Mouse (Mus musculus): ENCODE measurements around the gene Nop9. TPM values are rescaled to one million over a fixed set of nuclear protein-coding genes. Genes with fewer than 3 reads are reported as not detected.

Nop9 gene
- total RNA-seq, 2 experiments from 2014 or later, result 10.7 to 11.6 TPM

Other genes starting within 250 kb of the Nop9 start
- 100 to 1,000 TPM; 218 to 223 TPM for gene Cpne6, start 235.2 kb upstream of the Nop9 start, total RNA-seq (2021)
- 1 to 10 TPM in 1 of 2 experiments, under 1 TPM in 1; 0.82 to 1.4 TPM for gene Nrl, start 220.7 kb upstream of the Nop9 start, total RNA-seq (2021)
- 10 to 100 TPM; 27.6 to 37.2 TPM for gene Pck2, start 205.4 kb upstream of the Nop9 start, total RNA-seq (2021)
- gene Dcaf11, start 185.7 kb upstream of the Nop9 start, total RNA-seq (2021), result 10 to 100 TPM; 83.6 to 86.8 TPM
- gene A730061H03Rik, start 185.3 kb upstream of the Nop9 start, total RNA-seq (2021), result not detected
- not detected for gene Fitm1, start 170.1 kb upstream of the Nop9 start, total RNA-seq (2021)
- gene Psme1, start 167.6 kb upstream of the Nop9 start, total RNA-seq (2021), result 10 to 100 TPM; 47.2 to 58.6 TPM
- 10 to 100 TPM; 44.7 to 58.2 TPM for gene Emc9, start 160.4 kb upstream of the Nop9 start, total RNA-seq (2021)
- gene Psme2, start 154.6 kb upstream of the Nop9 start, total RNA-seq (2021), result 10 to 100 TPM; 59.6 to 65.7 TPM
- gene Rnf31, start 154.0 kb upstream of the Nop9 start, total RNA-seq (2021), result 10 to 100 TPM; 42.0 to 46.2 TPM
- gene Irf9, start 142.1 kb upstream of the Nop9 start, total RNA-seq (2021), result 10 to 100 TPM; 11.7 to 11.8 TPM
- 1 to 10 TPM; 1.7 to 2.7 TPM for gene Rec8, start 127.7 kb upstream of the Nop9 start, total RNA-seq (2021)
- 100 to 1,000 TPM; 106 to 116 TPM for gene Ipo4, start 109.7 kb upstream of the Nop9 start, total RNA-seq (2021)
- gene Gm49378, start 107.8 kb upstream of the Nop9 start, total RNA-seq (2021), result 1 to 10 TPM; 3.6 to 4.3 TPM
- 10 to 100 TPM; 37.0 to 39.8 TPM for gene Tm9sf1, start 101.9 kb upstream of the Nop9 start, total RNA-seq (2021)
- 1 to 10 TPM in 1 of 2 experiments, under 1 TPM in 1; 0.94 to 1.1 TPM for gene Tssk4, start 95.5 kb upstream of the Nop9 start, total RNA-seq (2021)
- 10 to 100 TPM; 40.1 to 42.2 TPM for gene Mdp1, start 85.2 kb upstream of the Nop9 start, total RNA-seq (2021)
- 10 to 100 TPM; 20.1 to 22.8 TPM for gene Gmpr2, start 73.8 kb upstream of the Nop9 start, total RNA-seq (2021)
- 100 to 1,000 TPM; 318 to 349 TPM for gene Nedd8, start 73.6 kb upstream of the Nop9 start, total RNA-seq (2021)
- gene Tinf2, start 63.9 kb upstream of the Nop9 start, total RNA-seq (2021), result 10 to 100 TPM; 14.8 to 19.7 TPM
- not detected for gene Tgm1, start 31.8 kb upstream of the Nop9 start, total RNA-seq (2021)
- gene Rabggta, start 23.4 kb upstream of the Nop9 start, total RNA-seq (2021), result 10 to 100 TPM; 47.1 to 51.2 TPM
- 10 to 100 TPM; 86.9 to 88.7 TPM for gene Dhrs1, start within 50 bp of the Nop9 start, total RNA-seq (2021)
- gene Cideb, start 12.8 kb downstream of the Nop9 start, total RNA-seq (2021), result 1 to 10 TPM; 2.3 to 2.4 TPM
- under 1 TPM; 0.26 to 0.52 TPM for gene Ltb4r2, start 15.7 kb downstream of the Nop9 start, total RNA-seq (2021)
- under 1 TPM in 1 of 2 experiments, not detected in 1; 0.33 TPM for gene Ltb4r1, start 20.3 kb downstream of the Nop9 start, total RNA-seq (2021)
- 1 to 10 TPM; 4.9 to 8.6 TPM for gene Adcy4, start 38.4 kb downstream of the Nop9 start, total RNA-seq (2021)
- 1 to 10 TPM in 1 of 2 experiments, under 1 TPM in 1; 0.44 to 1.7 TPM for gene Ripk3, start 43.2 kb downstream of the Nop9 start, total RNA-seq (2021)
- gene Nfatc4, start 77.5 kb downstream of the Nop9 start, total RNA-seq (2021), result 1 to 10 TPM; 3.0 to 3.3 TPM
- gene Nynrin, start 108.3 kb downstream of the Nop9 start, total RNA-seq (2021), result 1 to 10 TPM; 6.2 to 9.0 TPM
- under 1 TPM; 0.16 to 0.23 TPM for gene Cbln3, start 138.7 kb downstream of the Nop9 start, total RNA-seq (2021)
- 10 to 100 TPM; 12.3 to 13.0 TPM for gene Khnyn, start 139.3 kb downstream of the Nop9 start, total RNA-seq (2021)
- gene Sdr39u1, start 154.6 kb downstream of the Nop9 start, total RNA-seq (2021), result 100 to 1,000 TPM in 1 of 2 experiments, 10 to 100 TPM in 1; 96.5 to 104 TPM
- gene Cma1, start 199.0 kb downstream of the Nop9 start, total RNA-seq (2021), result not detected
- gene Cma2, start 205.3 kb downstream of the Nop9 start, total RNA-seq (2021), result not detected

Data from left cerebral cortex, adult 18-20 months (tissue).